Mouse (Mus musculus): Measurements from ENCODE around the gene Xkr7. TPM values are rescaled to one million over a fixed set of nuclear protein-coding genes. Genes with fewer than 3 reads are reported as not detected.

Gene Xkr7
- polyA plus RNA-seq (2016; fragmentation: Nextera tagmentation; extraction: Ambion mirVana) = 1.7 and 2.0 TPM in 2 replicates

DNA sequence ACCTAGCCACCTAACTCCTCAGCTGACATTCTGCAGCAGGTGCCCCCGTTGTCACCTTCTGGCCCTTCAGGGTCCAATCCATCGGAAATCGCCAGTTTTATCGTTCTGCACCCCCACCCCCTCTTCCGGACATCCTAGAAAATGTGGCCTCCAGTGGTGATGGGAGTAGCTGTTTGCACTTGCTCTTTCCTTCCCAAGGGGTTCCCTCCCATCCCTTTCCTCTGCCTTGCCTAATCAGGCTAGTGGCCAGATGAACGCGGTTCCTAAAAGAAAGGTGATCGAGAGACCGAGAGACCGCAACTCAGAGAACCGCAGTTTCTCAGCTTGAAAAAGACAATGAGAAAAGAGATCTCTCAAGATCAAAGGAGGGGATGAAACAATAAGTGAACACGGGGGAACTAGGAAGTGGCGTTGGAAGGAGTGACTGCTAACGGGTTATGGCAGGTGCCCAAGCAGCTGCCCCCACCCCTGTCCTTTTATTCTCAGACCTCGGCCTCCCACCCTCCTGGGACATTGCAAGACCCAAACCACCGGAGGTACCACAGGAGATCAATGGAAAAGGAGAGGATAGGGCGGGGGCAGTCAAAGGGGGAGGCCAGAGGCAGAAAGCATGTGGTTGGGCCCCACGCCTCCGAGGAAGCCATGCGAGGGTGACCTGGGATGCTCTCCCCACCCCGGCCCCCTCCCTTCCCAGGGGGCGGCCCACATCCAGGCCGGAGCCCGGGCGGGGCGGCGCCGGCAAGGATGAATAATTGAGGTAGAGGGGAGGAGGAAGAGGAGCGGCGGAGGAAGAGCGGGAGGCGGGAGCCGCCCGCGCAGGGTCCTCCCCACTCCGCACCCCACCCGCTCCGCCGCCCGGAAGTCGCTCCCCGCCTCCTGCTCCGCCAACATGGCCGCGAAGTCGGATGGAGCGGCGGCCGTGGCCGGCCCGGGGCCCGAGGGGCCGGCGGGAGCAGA, at the start of gene Xkr7:
Xkr7 (plus strand) TSS at position 727 of the 957 bp plus-strand sequence.
- peak; percentile 83 for ATAC-seq (ENCODE audit: low FRiP score)
- H3K4me3 ChIP-seq = peak within 1 kb of the TSS; percentile 71
- no peaks in the 10 kb centered on the region for H3K36me3 ChIP-seq
- H3K9me3 ChIP-seq (replicated peaks) = no peaks in the 10 kb centered on the region
- H3K9ac ChIP-seq = peak within 1 kb of the TSS; percentile 77
- WGBS = 4% methylated on average over 30 of the region's 54 CpGs
- H3K27me3 ChIP-seq = peaks cover 53% of the 10 kb centered on the region
- peaks cover 34% of the 10 kb centered on the region for H3K4me1 ChIP-seq
- peak within 1 kb of the TSS; percentile 81 for H3K27ac ChIP-seq
- H3K4me2 ChIP-seq (replicated peaks) = peak within 1 kb of the TSS; percentile 76

GRCm38 (mm10) chr2:152985582-152985981, 46.1 kb upstream of the Xkr7 start:
- H3K9me3 ChIP-seq (replicated peaks) = no peaks in the 10 kb centered on the region
- no peak overlapping the region for H3K27ac ChIP-seq
- peaks cover 4% of the 10 kb centered on the region; the same call in 1 of the 2 replicates for H3K27me3 ChIP-seq
- no peak overlapping the region for H3K9ac ChIP-seq
- H3K4me2 ChIP-seq (replicated peaks) = no peak overlapping the region
- ATAC-seq (ENCODE audit: low FRiP score) = peak; percentile 64
- no peaks in the 10 kb centered on the region for H3K36me3 ChIP-seq
- no peaks in the 10 kb centered on the region for H3K4me1 ChIP-seq
- WGBS = 53% methylated on average over 1 of the region's 1 CpGs
- H3K4me3 ChIP-seq = no peak overlapping the region

DNA sequence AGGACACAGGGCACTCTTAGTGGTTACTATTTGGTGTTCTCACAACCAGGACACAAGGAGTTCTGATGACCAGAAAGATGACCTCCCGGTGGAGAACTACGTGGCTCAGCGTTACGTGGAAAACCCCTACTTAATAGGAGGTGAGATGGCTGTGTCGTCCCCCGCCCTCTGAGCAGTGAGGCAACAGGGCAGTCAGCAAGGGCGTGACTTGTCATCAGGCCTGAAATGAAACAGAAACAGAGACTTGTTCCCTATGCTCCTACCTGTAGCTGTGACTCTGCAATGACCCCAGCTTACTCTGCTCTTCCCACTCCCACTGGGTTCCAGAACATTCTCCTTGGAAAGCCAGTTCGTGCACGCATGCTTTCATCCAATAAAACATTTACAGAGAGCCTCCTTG, 40.1 kb upstream of the Xkr7 start:
- Histone ChIP-seq H3K9ac (no peak overlapping the region), H3K27me3 (peaks cover 4% of the 10 kb centered on the region; the same call in 1 of the 2 replicates), H3K4me2 (replicated peaks) (no peak overlapping the region), H3K4me1 (no peaks in the 10 kb centered on the region), H3K4me3 (no peak overlapping the region), H3K27ac (no peak overlapping the region), H3K36me3 (no peaks in the 10 kb centered on the region), H3K9me3 (replicated peaks) (no peaks in the 10 kb centered on the region)
- ATAC-seq (ENCODE audit: low FRiP score) = no peak
- 92% methylated on average over 9 of the region's 9 CpGs for WGBS

DNA sequence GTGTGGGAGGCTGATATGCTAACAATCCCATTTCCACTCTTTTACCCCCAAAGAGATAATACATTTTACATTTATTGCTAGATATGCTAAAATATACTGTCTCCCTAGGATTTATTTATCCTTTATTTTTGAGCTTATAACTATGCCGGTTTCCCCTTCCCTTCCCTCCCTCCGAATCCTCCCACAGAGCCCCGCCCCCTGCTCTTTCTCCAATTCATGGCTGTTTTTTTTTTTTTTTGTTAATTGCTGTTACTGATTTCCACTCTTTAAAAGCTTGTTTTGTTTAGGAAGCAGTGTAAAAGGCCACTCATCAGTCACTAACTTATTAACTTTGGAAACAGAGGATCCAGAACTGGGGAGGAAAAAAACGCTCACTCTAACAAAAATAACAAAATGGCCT, 34.6 kb upstream of the Xkr7 start:
- Histone ChIP-seq H3K27me3 (no peaks in the 10 kb centered on the region), H3K27ac (no peak overlapping the region), H3K36me3 (no peaks in the 10 kb centered on the region), H3K9ac (no peak overlapping the region), H3K4me1 (no peaks in the 10 kb centered on the region), H3K9me3 (replicated peaks) (no peaks in the 10 kb centered on the region), H3K4me2 (replicated peaks) (no peak overlapping the region), H3K4me3 (no peak overlapping the region)
- no peak for ATAC-seq (ENCODE audit: low FRiP score)
- WGBS = 62% methylated on average over 4 of the region's 4 CpGs

DNA sequence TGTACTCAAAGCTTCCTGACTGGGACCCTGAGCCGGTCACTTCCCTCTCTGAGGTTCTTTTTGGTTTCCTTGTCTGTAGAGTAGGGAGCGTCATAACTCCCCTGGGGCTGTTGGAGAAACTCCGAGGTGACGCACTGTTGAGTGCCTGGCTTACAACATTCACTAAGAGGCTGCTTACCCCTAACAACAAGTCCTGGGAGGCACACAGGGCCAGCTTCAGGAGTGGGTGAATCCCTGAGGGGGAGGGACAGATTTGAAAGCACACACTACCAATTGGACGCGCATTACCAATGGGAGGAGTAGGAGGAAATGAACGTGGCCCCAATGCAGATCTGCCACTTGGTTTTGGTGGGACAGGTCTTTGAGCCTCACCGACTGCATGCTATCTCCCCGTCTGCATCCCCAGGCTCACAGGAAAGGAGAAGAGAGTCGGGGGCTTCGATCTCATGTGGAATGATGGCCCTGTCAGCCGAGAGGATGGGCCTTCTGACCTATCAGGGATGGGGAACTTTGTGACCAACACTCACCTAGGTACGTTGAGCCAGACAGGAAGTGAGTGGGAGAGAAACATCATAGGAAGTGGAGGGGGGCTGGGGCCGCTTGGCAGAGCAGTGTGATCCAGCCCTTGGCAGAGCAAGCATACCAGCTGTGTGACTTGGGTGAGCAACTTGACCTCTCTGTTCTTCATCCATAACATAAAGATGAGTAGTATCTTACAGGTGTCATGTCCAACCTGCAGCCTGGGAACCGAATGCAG, 29.0 kb upstream of the Xkr7 start:
- H3K4me2 ChIP-seq (replicated peaks) = no peak overlapping the region
- ATAC-seq (ENCODE audit: low FRiP score) = no peak
- H3K4me3 ChIP-seq = no peak overlapping the region
- no peak overlapping the region for H3K27ac ChIP-seq
- peaks cover 10% of the 10 kb centered on the region; the same call in 1 of the 2 replicates for H3K36me3 ChIP-seq
- H3K9ac ChIP-seq = no peak overlapping the region
- WGBS = 84% methylated on average over 15 of the region's 15 CpGs
- no peaks in the 10 kb centered on the region for H3K9me3 ChIP-seq (replicated peaks)
- no peaks in the 10 kb centered on the region for H3K27me3 ChIP-seq
- H3K4me1 ChIP-seq = peaks cover 3% of the 10 kb centered on the region

- Histone ChIP-seq H3K4me1 (peaks cover 3% of the 10 kb centered on the region), H3K9ac (no peak overlapping the region), H3K36me3 (peaks cover 20% of the 10 kb centered on the region; the same call in 1 of the 2 replicates), H3K4me3 (no peak overlapping the region), H3K9me3 (replicated peaks) (no peaks in the 10 kb centered on the region), H3K27ac (no peak overlapping the region), H3K27me3 (no peaks in the 10 kb centered on the region), H3K4me2 (replicated peaks) (no peak overlapping the region)
- 57% methylated on average over 13 of the region's 13 CpGs for WGBS
- ATAC-seq (ENCODE audit: low FRiP score) = no peak
These were observed 27.8 kb upstream of the Xkr7 start for GRCm38 (mm10) chr2:153003681-153004338.

DNA sequence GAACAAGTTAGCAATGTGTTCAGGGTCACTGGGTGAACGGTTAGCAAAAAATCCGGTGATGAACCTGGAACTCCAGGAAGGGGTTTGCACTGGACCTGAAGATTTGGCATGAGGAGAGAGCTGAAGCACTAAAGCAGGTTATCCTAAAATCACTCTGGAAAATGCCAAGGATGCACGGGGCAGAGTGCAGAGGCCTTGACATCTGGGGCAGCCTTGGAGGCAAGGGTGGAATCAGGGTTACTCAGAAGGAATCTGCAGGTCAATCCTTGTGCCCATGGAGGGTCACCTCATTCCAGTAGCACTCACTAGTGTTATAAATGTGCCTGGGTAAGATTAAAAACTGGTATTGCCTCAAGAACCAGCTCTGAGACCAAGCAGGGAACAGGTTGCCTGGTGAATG, 25.7 kb upstream of the Xkr7 start:
- H3K4me2 ChIP-seq (replicated peaks) = no peak overlapping the region
- peaks cover 42% of the 10 kb centered on the region for H3K36me3 ChIP-seq
- H3K27me3 ChIP-seq = no peaks in the 10 kb centered on the region
- 86% methylated on average over 3 of the region's 3 CpGs for WGBS
- no peak for ATAC-seq (ENCODE audit: low FRiP score)
- no peaks in the 10 kb centered on the region for H3K9me3 ChIP-seq (replicated peaks)
- no peak overlapping the region for H3K9ac ChIP-seq
- no peak overlapping the region for H3K4me3 ChIP-seq
- H3K4me1 ChIP-seq = peaks cover 3% of the 10 kb centered on the region
- no peak overlapping the region for H3K27ac ChIP-seq

GRCm38 (mm10) chr2:153009192-153009973, 22.3 kb upstream of the Xkr7 start:
- ATAC-seq (ENCODE audit: low FRiP score) = no peak
- H3K4me3 ChIP-seq = no peak overlapping the region

GRCm38 (mm10) chr2:153013724-153014515, 17.7 kb upstream of the Xkr7 start:
- H3K27me3 ChIP-seq = peaks cover 11% of the 10 kb centered on the region; the same call in 1 of the 2 replicates
- no peaks in the 10 kb centered on the region for H3K9me3 ChIP-seq (replicated peaks)
- H3K9ac ChIP-seq = peak overlapping the region; percentile 91
- peaks cover 10% of the 10 kb centered on the region for H3K4me1 ChIP-seq
- 93% methylated on average over 11 of the region's 11 CpGs for WGBS
- H3K4me3 ChIP-seq = peak overlapping the region; percentile 85
- no peak overlapping the region for H3K27ac ChIP-seq
- H3K4me2 ChIP-seq (replicated peaks) = peak overlapping the region; percentile 96
- H3K36me3 ChIP-seq = peaks cover 45% of the 10 kb centered on the region
- ATAC-seq (ENCODE audit: low FRiP score) = no peak

More at GRCm38 (mm10) chr2:153009192-153009973, 22.3 kb upstream of the Xkr7 start:
- Histone ChIP-seq H3K27me3 (no peaks in the 10 kb centered on the region), H3K9ac (no peak overlapping the region), H3K9me3 (replicated peaks) (no peaks in the 10 kb centered on the region), H3K4me2 (replicated peaks) (no peak overlapping the region), H3K27ac (no peak overlapping the region), H3K4me1 (peaks cover 6% of the 10 kb centered on the region), H3K36me3 (peaks cover 66% of the 10 kb centered on the region)
- 82% methylated on average over 12 of the region's 12 CpGs for WGBS

GRCm38 (mm10) chr2:153014758-153015593, 16.7 kb upstream of the Xkr7 start, which contains the start of gene Pdrg1:
Gene Pdrg1 (minus strand): TSS chr2:153015427.
- H3K4me3 ChIP-seq = peak within 1 kb of the TSS; percentile 85
- ATAC-seq (ENCODE audit: low FRiP score) = peak; percentile 94
- H3K4me1 ChIP-seq = peaks cover 10% of the 10 kb centered on the region
- peaks cover 14% of the 10 kb centered on the region for H3K27me3 ChIP-seq
- no peaks in the 10 kb centered on the region for H3K9me3 ChIP-seq (replicated peaks)
- peak within 1 kb of the TSS; percentile 91 for H3K9ac ChIP-seq
- H3K4me2 ChIP-seq (replicated peaks) = peak within 1 kb of the TSS; percentile 96
- H3K36me3 ChIP-seq = peaks cover 34% of the 10 kb centered on the region
- no peak within 1 kb of the TSS for H3K27ac ChIP-seq
- WGBS = 3% methylated on average over 54 of the region's 54 CpGs

All from hindbrain, embryonic 12.5 days (tissue).